Mouse (Mus musculus) heart, postnatal 4 days (tissue): ENCODE data around the gene Col5a1. TPM values are rescaled to one million over a fixed set of nuclear protein-coding genes. Genes with fewer than 3 reads are reported as not detected.
A peak's percentile ranks its signal among the peaks of the same experiment; 100 is the strongest.

Experiments
- DNase-seq: peaks from one replicate; pipeline ENCODE4 v3.0.0; 2021
- total RNA-seq, 2 experiments: library from RNA; stranded (reverse); gene quantifications; 2 replicates each; pipeline ENCODE4 v1.2.3; 2021

Col5a1 gene
- total RNA-seq, 2 experiments from 2014 or later: 167 to 185 TPM

DNA sequence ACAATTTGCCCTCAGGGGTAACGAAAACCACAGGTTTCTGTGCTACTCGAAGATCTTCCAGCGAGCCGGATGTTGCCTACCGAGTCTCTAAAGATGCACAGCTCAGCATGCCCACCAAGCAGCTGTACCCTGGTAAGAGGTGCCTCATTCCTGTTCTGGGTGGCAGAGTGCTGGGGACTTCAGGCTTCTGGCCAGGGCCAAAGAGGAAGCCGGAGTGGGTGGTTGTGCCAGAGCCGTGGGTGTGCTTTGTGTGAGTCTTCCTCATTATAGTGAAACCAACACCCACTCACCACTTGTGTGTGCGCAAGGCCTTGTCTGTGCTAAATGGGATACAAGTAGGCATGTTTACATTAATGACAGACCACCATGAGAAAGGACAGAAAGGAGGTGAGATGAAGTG is 35.8 kb downstream of the Col5a1 start:
- no peak for DNase-seq

DNA sequence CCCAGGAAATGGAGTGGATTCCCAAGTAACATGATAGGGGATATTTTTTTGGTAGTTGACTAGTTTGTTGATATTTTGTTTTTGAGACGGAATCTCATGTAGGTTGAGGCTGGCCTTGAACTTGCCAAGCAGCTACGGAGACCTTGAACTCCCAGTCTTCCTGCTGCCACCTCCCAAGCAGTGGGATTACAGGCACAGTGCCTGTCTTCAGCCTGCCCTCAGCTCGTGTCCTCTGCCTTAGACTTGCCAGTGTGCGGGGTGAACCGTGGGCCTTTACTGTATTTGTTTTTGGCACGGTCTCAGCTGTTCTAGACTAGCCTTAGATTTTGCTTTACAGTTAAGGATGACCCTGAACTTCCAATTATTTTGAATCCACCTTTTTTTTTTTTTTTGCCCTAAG is 37.5 kb downstream of the Col5a1 start:
- no peak for DNase-seq

DNA sequence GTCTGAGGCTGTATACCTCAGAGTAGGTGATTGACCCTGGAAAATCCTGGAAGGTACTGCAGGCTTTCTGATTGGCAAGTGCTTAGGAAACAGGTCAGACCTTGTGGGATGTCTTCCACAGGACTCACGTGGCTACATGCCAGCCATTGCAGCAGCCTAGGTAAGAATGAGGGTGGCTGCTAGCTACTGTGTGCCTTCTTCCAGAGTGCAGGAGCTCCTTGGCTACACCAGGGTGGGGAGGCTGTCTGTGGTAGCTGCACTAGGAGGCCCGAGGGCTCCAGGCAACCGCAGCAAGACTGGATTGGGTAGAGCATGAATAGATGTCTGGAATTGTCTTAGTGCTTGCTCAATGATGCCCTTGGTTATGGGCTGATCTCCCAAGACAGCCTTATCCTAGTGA is 38.2 kb downstream of the Col5a1 start:
- DNase-seq: no peak

GRCm38 (mm10) chr2:27926478-27927165 is 40.4 kb downstream of the Col5a1 start:
- peak; percentile 78 for DNase-seq

DNA sequence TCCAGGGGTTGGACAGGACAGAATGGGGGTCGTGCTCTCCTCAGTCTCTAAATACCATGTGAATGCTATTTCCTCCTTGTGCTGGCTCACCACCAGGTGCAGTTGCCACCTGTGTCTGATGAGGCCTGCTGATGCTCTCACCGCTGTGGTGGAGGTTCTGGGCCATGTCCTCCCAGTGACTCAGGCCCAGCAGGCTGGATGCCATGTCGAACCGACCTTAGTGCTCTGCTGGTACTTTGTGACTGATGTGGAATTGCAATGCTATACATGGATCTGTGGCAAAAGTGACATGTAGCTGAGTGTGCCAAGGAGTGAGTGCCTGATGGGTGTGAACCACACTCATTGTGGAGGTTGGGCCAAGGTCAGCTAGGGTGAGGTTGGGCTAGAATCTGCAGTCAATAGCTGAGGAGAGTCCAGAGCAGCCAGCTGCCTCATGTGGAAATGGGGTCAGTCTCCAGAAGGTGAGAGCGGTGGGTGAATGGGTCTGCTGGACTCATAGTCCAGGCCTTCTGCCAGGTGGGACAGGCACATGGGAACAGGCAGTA is 44.3 kb downstream of the Col5a1 start:
- DNase-seq: no peak

GRCm38 (mm10) chr2:27931130-27931529 is 44.9 kb downstream of the Col5a1 start:
- DNase-seq: no peak

GRCm38 (mm10) chr2:27931971-27932370 is 45.7 kb downstream of the Col5a1 start:
- DNase-seq: no peak

DNA sequence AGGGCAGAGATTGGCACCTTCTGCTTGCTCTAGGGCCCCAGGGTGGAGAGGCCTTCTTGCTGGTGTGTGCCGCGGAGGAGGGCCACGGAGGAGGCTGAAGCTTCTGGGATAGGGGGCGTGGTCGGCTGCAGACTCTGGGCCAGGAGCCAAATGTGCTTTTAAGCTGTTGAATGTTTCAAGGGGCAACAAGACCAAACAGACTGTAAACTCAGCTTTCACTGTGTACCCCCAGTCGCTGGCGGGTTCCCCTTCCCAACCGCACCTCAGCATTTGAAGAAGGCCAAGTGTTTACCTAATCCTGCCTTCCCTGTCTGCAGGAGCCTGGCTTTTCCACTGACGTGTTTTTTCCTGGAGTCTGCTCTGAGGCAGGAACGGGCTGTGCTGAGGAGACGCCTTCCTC is 48.0 kb downstream of the Col5a1 start:
- peak; percentile 83 for DNase-seq

GRCm38 (mm10) chr2:27934831-27935230 is 48.6 kb downstream of the Col5a1 start:
- peak; percentile 35 for DNase-seq

DNA sequence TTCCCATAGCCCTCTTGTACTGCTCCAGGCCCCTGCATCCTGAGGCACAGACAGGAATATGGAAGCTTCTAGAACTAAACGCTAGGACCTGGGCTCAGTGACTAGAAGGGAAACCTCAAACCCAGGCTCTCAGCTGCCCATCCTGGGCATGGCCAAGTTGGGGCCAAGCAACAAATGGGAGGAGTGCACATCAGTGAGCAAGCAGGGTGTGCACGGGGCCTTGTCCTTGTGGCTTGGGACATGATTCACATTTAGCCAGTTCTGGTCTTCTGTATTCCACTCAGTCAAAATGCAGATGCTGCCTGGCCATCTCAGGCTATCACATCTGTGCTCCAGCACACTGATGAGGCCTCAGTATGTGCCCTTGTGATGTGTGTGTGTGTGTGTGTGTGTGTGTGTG is 49.2 kb downstream of the Col5a1 start:
- DNase-seq: no peak

- peak; percentile 79 for DNase-seq
Observed at GRCm38 (mm10) chr2:27936607-27937191, 50.5 kb downstream of the Col5a1 start.

DNA sequence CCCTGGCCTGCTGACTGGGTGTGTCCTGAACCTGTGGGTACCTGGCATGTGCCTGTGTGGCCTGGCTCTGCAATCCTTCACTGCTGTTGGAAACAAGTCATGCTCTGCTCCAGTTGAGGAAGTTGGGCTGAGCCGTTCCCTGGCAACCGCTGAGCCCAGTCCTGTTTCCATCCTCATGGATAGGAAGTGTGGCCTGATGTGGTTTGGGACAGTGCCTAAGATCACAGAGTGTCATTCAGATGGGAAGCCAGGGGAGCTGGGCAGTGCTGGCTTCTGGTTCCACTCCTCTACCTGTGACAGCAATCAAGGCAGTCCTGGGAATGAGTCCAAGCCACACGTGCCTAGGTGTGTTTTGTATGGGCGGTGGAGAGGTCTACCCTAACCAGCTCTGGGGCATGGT is 53.2 kb downstream of the Col5a1 start:
- peak; percentile 51 for DNase-seq

DNA sequence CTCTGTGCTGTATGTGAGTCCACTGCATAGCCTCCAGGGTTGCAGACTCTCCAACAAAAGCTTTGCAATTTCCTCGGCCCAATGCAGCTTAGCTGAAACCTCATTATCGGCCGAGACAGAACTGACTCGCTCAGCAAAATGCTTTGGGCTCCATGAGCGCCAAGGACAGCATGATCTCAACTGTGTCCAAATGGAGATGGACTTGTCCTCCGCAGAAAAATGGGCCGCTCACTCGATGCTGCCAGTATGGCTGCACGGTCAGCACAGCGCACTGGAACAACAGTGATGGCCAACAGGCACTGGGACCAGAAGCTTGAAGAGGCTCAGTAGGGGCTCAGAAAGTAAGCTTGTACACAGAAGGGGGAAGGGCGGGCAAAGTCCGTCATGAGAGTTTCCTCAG is 53.9 kb downstream of the Col5a1 start:
- no peak for DNase-seq

DNA sequence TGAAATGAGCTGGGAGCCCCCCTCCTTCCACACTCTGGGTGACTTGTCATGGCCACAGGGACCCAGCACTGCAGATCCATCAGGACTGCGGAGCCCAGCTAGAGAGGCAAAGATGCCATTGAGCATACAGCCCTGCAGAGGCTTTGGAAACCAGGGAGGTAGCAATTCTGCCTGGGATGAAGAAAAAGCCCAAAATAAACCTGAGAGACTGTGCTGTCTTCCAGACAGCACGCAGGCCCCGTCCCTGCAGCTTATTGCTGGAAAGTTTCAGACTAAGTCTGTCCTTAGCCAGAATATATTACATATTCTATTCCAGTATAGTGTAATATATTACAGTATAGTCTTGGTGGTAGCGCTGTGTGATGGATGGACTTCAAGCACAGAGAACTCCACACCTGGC is 61.0 kb downstream of the Col5a1 start:
- DNase-seq: no peak

DNA sequence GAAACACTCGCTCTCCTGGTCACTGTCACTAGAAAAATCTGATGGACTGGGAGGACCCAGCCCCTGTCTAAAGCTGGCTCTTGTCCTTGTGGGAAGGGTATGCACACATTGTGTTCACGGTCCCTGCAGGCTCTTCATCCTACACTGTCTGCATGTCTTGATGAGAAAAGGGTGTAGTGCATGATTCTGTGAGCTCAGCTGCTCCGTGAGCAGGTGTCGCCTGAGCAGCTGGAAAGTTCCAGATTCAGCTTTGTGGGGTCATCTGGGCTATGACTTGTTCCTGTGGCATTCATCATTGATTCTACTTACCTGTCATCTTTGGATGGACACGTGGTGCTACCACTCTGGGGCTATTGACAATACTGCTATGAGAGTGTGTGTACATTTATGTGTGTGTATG is 61.7 kb downstream of the Col5a1 start:
- DNase-seq: no peak

- peak; percentile 79 for DNase-seq
Observed at GRCm38 (mm10) chr2:27953866-27954265, 67.6 kb downstream of the Col5a1 start.

DNA sequence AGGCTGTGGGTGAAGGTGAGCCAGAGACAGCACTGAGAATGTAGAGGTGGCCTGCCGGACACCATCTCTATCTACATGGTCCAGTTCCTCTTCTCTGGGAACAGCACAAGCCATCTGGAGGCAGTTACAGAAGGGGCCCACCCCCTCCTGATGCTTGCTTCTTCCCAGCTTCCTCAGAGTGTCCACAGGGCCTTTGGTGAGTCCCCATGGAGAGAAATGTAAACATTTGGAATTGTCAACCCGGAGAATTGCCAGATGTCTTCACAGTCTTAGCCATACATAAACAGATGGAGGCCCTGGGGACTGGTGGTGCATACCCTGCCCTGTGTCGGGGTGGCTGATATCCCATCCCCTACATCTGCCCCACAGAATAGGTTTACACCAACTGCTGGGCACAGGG is 68.7 kb downstream of the Col5a1 start:
- no peak for DNase-seq

DNA sequence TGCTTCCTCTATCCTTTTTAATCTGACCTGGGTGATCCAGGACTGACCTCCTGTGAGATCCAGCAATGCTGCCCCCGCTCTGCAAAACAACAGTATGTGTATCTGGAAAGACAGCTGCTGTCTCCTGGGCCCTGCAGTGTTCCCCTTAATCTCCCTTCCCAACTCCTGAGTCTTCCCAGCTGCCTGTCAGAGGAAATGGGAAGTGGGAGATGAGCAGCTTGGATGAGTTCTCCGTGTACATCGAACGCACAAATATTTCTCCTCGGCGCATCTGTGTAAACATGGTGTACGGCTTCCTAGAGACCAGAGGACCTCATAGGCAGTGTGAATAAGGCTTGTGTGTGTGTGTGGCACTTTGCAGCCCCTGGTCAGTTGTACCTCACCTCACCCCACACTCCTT is 70.5 kb downstream of the Col5a1 start:
- no peak for DNase-seq

DNA sequence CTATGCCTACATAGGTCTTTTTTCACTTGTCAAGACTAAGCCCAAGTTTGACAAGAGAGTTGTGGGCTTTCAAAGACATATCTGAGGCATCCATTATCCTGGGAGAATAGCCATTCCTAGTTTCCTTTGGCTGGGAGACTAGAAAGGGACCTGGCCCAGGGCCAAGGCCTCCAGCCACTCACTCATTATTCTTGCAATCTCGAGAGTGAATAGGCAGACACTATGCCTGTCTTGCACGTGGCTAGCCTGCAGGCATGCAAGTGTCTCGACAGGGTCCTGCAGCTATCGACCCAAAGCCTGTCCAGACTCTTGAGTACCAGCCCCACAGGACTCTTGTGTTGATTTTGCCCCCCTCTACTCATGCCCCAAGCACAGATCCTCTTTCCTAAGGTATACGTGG is 71.0 kb downstream of the Col5a1 start:
- peak; percentile 68 for DNase-seq

GRCm38 (mm10) chr2:27959275-27959674 is 73.0 kb downstream of the Col5a1 start:
- DNase-seq: no peak

DNA sequence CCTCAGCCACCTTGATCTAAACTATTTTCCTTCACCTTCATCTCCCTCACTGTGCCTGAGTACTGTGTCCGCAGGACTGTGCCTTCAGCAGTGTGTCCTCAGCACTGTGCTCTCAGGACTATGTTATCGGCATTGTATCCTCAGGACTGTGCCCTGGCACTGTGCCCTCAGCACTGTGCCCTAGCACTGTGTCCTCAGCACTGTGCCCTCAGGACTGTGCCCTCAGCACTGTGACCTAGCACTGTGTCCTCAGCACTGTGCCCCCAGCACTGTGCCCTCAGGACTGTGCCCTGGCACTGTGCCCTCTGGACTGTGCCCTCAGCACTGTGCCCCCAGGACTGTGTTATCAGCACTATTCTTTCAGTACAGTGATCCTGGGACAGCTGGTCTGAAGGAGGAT is 75.0 kb downstream of the Col5a1 start:
- DNase-seq: no peak

DNA sequence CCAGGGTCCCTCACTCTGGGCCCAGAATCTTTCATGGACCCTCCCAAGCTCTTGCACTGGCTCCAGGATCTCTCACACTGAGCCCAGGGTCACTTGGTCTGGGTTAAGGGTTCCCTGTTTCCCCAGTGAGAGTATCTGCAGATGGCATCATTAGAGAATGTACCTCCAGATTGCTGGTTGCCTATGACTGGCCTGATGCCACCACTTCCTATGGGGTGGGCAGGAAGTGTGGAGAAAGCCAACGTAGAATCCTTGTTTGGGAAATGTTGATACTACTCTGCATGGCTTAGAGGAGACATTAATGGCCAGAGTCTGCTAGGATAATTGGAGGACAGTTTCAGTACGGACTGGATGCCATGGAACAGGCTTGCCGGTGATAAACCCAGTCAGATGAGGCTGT is 76.2 kb downstream of the Col5a1 start:
- DNase-seq: no peak

GRCm38 (mm10) chr2:27969158-27969557 is 82.9 kb downstream of the Col5a1 start:
- DNase-seq: peak; percentile 66

DNA sequence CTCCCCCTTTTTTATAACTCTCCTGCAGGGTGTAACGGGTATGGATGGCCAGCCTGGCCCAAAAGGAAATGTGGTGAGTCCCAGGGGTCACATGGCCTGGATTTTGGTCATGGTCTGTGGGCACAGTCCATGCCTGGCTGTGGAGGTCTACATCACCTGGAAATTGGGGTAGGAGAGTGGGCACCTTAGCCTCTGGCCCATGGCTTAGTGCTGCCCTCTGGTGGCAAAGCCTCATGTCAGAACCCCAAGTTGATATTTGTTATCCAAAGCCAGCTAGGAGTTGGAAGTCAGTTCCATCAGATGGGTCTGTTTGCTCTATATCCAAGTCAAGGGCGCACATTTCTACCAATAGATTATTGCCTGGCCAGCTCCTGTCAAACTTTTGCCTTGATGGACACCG is 87.6 kb downstream of the Col5a1 start:
- peak; percentile 79 for DNase-seq
